Mouse (Mus musculus): ENCODE results near the gene Fmnl2. TPM values are rescaled to one million over a fixed set of nuclear protein-coding genes. Genes with fewer than 3 reads are reported as not detected.

The Fmnl2 gene
- polyA plus RNA-seq, 1 experiment from 2014 or later = 2.0 TPM

DNA sequence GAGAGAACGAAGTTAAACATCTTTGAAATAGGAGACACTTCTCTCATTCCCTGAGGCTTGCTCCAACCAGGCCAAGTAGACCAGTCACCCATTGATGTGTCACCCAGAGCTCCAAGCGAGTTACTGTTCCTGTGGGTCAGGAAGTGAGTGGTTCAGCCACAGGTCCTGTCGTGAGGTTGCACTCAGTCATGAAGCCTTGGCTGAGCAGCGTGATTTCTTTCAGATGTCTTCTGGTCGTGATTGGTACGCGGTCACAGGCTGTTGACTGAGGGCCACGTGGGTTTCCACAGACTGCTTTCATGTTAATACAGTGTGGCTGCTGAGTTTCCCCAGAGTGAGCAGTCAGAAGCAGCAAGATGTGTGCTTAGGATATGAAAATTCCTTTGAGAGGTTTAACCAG is 33.5 kb downstream of the Fmnl2 start:
- H3K4me2 ChIP-seq = no peak overlapping the region
- no peak overlapping the region for H3K9ac ChIP-seq (ENCODE audit: low read depth, low read length)
- H3K27me3 ChIP-seq (ENCODE audit: control insufficient read depth, insufficient read depth, low read length) = no peaks in the 10 kb centered on the region
- peaks cover 8% of the 10 kb centered on the region; the same call in 1 of the 2 replicates for H3K4me1 ChIP-seq (ENCODE audit: control insufficient read depth, insufficient read depth, low read length)
- no peaks in the 10 kb centered on the region for H3K9me3 ChIP-seq (replicated peaks; ENCODE audit: control insufficient read depth, low read length)
- WGBS (ENCODE audit: insufficient replicate concordance) = 73% methylated on average over 8 of the region's 8 CpGs
- H3K4me3 ChIP-seq (ENCODE audit: low read depth, low read length) = no peak overlapping the region
- H3K36me3 ChIP-seq (ENCODE audit: control insufficient read depth, insufficient read depth, low read length) = no peaks in the 10 kb centered on the region
- ATAC-seq (replicated peaks; ENCODE audit: insufficient number of reproducible peaks, low FRiP score, low TSS enrichment) = no peak
- H3K27ac ChIP-seq (ENCODE audit: low read depth, low read length) = no peak overlapping the region

DNA sequence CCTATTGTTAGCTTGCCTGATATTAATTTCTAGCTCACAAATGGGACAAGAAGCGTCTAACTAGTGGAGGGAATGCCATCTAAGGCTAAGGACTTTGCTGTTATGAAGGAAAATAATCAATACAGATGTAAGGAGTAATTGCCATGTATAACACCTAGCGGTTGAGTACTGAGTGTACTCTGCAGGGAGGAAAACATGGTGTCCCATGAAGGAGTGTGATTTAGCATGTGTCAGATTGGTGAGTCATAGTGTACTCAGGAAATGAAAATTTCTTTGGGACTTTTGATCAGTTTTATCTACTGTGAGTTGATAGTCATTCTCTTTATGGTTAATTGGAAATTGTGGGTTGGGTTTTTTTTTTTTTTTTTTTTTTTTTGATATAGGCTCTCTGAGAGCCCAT is 34.1 kb downstream of the Fmnl2 start:
- no peaks in the 10 kb centered on the region for H3K27me3 ChIP-seq (ENCODE audit: control insufficient read depth, insufficient read depth, low read length)
- H3K36me3 ChIP-seq (ENCODE audit: control insufficient read depth, insufficient read depth, low read length) = no peaks in the 10 kb centered on the region
- peaks cover 8% of the 10 kb centered on the region; the same call in 1 of the 2 replicates for H3K4me1 ChIP-seq (ENCODE audit: control insufficient read depth, insufficient read depth, low read length)
- no peak overlapping the region for H3K27ac ChIP-seq (ENCODE audit: low read depth, low read length)
- H3K4me2 ChIP-seq = no peak overlapping the region
- no peaks in the 10 kb centered on the region for H3K9me3 ChIP-seq (replicated peaks; ENCODE audit: control insufficient read depth, low read length)
- H3K9ac ChIP-seq (ENCODE audit: low read depth, low read length) = no peak overlapping the region
- no peak overlapping the region for H3K4me3 ChIP-seq (ENCODE audit: low read depth, low read length)
- no peak for ATAC-seq (replicated peaks; ENCODE audit: insufficient number of reproducible peaks, low FRiP score, low TSS enrichment)
- WGBS (ENCODE audit: insufficient replicate concordance) = 86% methylated on average over 2 of the region's 2 CpGs

DNA sequence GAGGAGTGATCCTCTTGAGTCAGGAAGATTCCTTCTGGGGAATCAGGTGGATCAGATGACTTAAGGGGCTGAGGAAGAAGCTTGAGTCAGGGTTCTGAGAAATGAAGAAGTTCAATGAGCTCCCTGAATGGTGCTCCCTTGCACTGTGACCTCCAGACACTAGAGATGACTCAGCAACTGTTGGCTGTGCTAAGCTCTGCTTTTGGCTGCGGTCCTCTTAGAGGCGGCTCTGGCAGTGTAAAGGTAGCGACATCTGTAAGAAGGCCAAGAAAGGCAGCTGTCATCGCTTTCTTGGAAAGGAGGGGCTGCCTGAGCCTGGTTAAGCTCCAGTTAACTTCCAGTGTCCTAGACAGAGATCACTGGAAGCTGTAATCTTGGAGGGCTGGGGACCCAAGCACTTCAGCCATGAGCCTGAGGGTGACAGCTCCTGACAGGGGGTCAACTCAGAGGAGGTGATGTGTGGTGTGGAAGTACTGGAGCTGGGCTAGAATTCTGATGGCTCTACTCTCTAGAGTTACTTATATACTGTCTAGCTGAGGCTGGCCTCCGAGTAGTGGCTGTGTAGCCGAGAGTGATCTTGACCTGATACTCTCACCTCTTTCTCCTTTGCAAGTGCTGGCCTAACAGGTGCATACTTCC is 37.4 kb downstream of the Fmnl2 start:
- H3K4me2 ChIP-seq = no peak overlapping the region
- H3K4me3 ChIP-seq (ENCODE audit: low read depth, low read length) = no peak overlapping the region
- no peaks in the 10 kb centered on the region for H3K27me3 ChIP-seq (ENCODE audit: control insufficient read depth, insufficient read depth, low read length)
- peaks cover 8% of the 10 kb centered on the region; the same call in 1 of the 2 replicates for H3K4me1 ChIP-seq (ENCODE audit: control insufficient read depth, insufficient read depth, low read length)
- no peak; the same call in 1 of the 2 replicates for ATAC-seq (replicated peaks; ENCODE audit: insufficient number of reproducible peaks, low FRiP score, low TSS enrichment)
- no peaks in the 10 kb centered on the region for H3K36me3 ChIP-seq (ENCODE audit: control insufficient read depth, insufficient read depth, low read length)
- 32% methylated on average over 6 of the region's 6 CpGs for WGBS (ENCODE audit: insufficient replicate concordance)
- no peak overlapping the region for H3K27ac ChIP-seq (ENCODE audit: low read depth, low read length)
- no peaks in the 10 kb centered on the region for H3K9me3 ChIP-seq (replicated peaks; ENCODE audit: control insufficient read depth, low read length)
- no peak overlapping the region for H3K9ac ChIP-seq (ENCODE audit: low read depth, low read length)

DNA sequence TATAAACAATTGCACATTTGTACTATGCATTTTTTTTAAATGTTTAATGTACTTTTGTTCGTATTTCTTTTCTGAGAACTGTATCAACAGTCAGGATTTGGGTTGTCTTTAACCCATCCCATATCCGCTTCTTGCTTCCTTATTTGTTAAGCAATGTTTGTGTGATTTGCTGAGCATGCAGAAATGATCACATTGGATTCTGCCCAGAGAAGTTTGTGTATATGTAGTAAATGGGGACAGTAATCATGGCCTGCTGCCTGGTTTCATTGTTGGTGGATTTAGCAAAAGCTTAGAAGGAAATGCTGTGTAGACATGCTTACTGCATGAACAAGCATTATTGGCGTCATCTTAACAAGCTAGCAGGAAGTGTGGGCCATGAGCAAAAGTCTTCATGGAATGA is 39.3 kb downstream of the Fmnl2 start:
- Histone ChIP-seq H3K4me3 (ENCODE audit: low read depth, low read length) (no peak overlapping the region), H3K9me3 (replicated peaks; ENCODE audit: control insufficient read depth, low read length) (no peaks in the 10 kb centered on the region), H3K27me3 (ENCODE audit: control insufficient read depth, insufficient read depth, low read length) (no peaks in the 10 kb centered on the region), H3K4me2 (no peak overlapping the region), H3K27ac (ENCODE audit: low read depth, low read length) (no peak overlapping the region), H3K4me1 (ENCODE audit: control insufficient read depth, insufficient read depth, low read length) (peaks cover 8% of the 10 kb centered on the region; the same call in 1 of the 2 replicates), H3K9ac (ENCODE audit: low read depth, low read length) (no peak overlapping the region), H3K36me3 (ENCODE audit: control insufficient read depth, insufficient read depth, low read length) (no peaks in the 10 kb centered on the region)
- no peak for ATAC-seq (replicated peaks; ENCODE audit: insufficient number of reproducible peaks, low FRiP score, low TSS enrichment)
- WGBS (ENCODE audit: insufficient replicate concordance) = 87% methylated on average over 3 of the region's 3 CpGs

GRCm38 (mm10) chr2:52900780-52901179 is 43.1 kb downstream of the Fmnl2 start:
- Histone ChIP-seq H3K4me3 (ENCODE audit: low read depth, low read length) (no peak overlapping the region), H3K4me1 (ENCODE audit: control insufficient read depth, insufficient read depth, low read length) (no peaks in the 10 kb centered on the region), H3K4me2 (no peak overlapping the region), H3K27ac (ENCODE audit: low read depth, low read length) (no peak overlapping the region), H3K27me3 (ENCODE audit: control insufficient read depth, insufficient read depth, low read length) (no peaks in the 10 kb centered on the region), H3K9ac (ENCODE audit: low read depth, low read length) (no peak overlapping the region), H3K36me3 (ENCODE audit: control insufficient read depth, insufficient read depth, low read length) (no peaks in the 10 kb centered on the region), H3K9me3 (replicated peaks; ENCODE audit: control insufficient read depth, low read length) (no peaks in the 10 kb centered on the region)
- 86% methylated on average over 4 of the region's 4 CpGs for WGBS (ENCODE audit: insufficient replicate concordance)
- no peak for ATAC-seq (replicated peaks; ENCODE audit: insufficient number of reproducible peaks, low FRiP score, low TSS enrichment)

GRCm38 (mm10) chr2:52901300-52902013 is 43.8 kb downstream of the Fmnl2 start:
- 84% methylated on average over 6 of the region's 6 CpGs for WGBS (ENCODE audit: insufficient replicate concordance)
- H3K27ac ChIP-seq (ENCODE audit: low read depth, low read length) = no peak overlapping the region
- no peak overlapping the region for H3K9ac ChIP-seq (ENCODE audit: low read depth, low read length)
- no peaks in the 10 kb centered on the region for H3K27me3 ChIP-seq (ENCODE audit: control insufficient read depth, insufficient read depth, low read length)
- H3K4me3 ChIP-seq (ENCODE audit: low read depth, low read length) = no peak overlapping the region
- ATAC-seq (replicated peaks; ENCODE audit: insufficient number of reproducible peaks, low FRiP score, low TSS enrichment) = no peak
- no peaks in the 10 kb centered on the region for H3K4me1 ChIP-seq (ENCODE audit: control insufficient read depth, insufficient read depth, low read length)
- no peak overlapping the region for H3K4me2 ChIP-seq
- no peaks in the 10 kb centered on the region for H3K9me3 ChIP-seq (replicated peaks; ENCODE audit: control insufficient read depth, low read length)
- no peaks in the 10 kb centered on the region for H3K36me3 ChIP-seq (ENCODE audit: control insufficient read depth, insufficient read depth, low read length)

GRCm38 (mm10) chr2:52902456-52902855 is 44.8 kb downstream of the Fmnl2 start:
- no peaks in the 10 kb centered on the region for H3K27me3 ChIP-seq (ENCODE audit: control insufficient read depth, insufficient read depth, low read length)
- no peaks in the 10 kb centered on the region for H3K9me3 ChIP-seq (replicated peaks; ENCODE audit: control insufficient read depth, low read length)
- 79% methylated on average over 3 of the region's 3 CpGs for WGBS (ENCODE audit: insufficient replicate concordance)

GRCm38 (mm10) chr2:52903228-52903963 is 45.7 kb downstream of the Fmnl2 start:
- no peak overlapping the region for H3K4me2 ChIP-seq
- 63% methylated on average over 8 of the region's 8 CpGs for WGBS (ENCODE audit: insufficient replicate concordance)

More at GRCm38 (mm10) chr2:52902456-52902855, 44.8 kb downstream of the Fmnl2 start:
- no peak for ATAC-seq (replicated peaks; ENCODE audit: insufficient number of reproducible peaks, low FRiP score, low TSS enrichment)
- no peak overlapping the region for H3K4me3 ChIP-seq (ENCODE audit: low read depth, low read length)
- H3K4me1 ChIP-seq (ENCODE audit: control insufficient read depth, insufficient read depth, low read length) = no peaks in the 10 kb centered on the region; the same call in 1 of the 2 replicates
- no peaks in the 10 kb centered on the region for H3K36me3 ChIP-seq (ENCODE audit: control insufficient read depth, insufficient read depth, low read length)
- no peak overlapping the region for H3K4me2 ChIP-seq
- no peak overlapping the region for H3K27ac ChIP-seq (ENCODE audit: low read depth, low read length)
- no peak overlapping the region for H3K9ac ChIP-seq (ENCODE audit: low read depth, low read length)

More at GRCm38 (mm10) chr2:52903228-52903963, 45.7 kb downstream of the Fmnl2 start:
- Histone ChIP-seq H3K27me3 (ENCODE audit: control insufficient read depth, insufficient read depth, low read length) (no peaks in the 10 kb centered on the region), H3K27ac (ENCODE audit: low read depth, low read length) (no peak overlapping the region), H3K36me3 (ENCODE audit: control insufficient read depth, insufficient read depth, low read length) (no peaks in the 10 kb centered on the region), H3K9ac (ENCODE audit: low read depth, low read length) (no peak overlapping the region), H3K9me3 (replicated peaks; ENCODE audit: control insufficient read depth, low read length) (no peaks in the 10 kb centered on the region), H3K4me1 (ENCODE audit: control insufficient read depth, insufficient read depth, low read length) (no peaks in the 10 kb centered on the region; the same call in 1 of the 2 replicates), H3K4me3 (ENCODE audit: low read depth, low read length) (no peak overlapping the region)
- no peak for ATAC-seq (replicated peaks; ENCODE audit: insufficient number of reproducible peaks, low FRiP score, low TSS enrichment)

Data from heart, embryonic 11.5 days (tissue).